Mouse (Mus musculus) neural tube, embryonic 12.5 days (tissue): Measurements from ENCODE around the gene Nr1h4. TPM values are rescaled to one million over a fixed set of nuclear protein-coding genes. Genes with fewer than 3 reads are reported as not detected.

Experiments
- ATAC-seq: fragments of 200-750 bp; cut with Nextera tagmentation; 2 replicates; pipeline ENCODE4 v1.8.0; 2017; ENCODE audit warnings: low read depth, mild to moderate bottlenecking, moderate TSS enrichment, moderate library complexity; ENCODE audit not compliant: low FRiP score
- H3K27ac ChIP-seq: fragments of 300-500 bp; sonication (generic); 2 replicates; pipeline ENCODE4 v1.5.1; 2016
- H3K27me3 ChIP-seq: fragments of 300-500 bp; sonication (generic); replicated peaks from 2 replicates; pipeline ENCODE4 v1.6.1; 2016; ENCODE audit warnings: mild to moderate bottlenecking
- H3K36me3 ChIP-seq: fragments of 300-500 bp; sonication (generic); 2 replicates; pipeline ENCODE4 v1.6.1; 2016; ENCODE audit warnings: mild to moderate bottlenecking
- H3K4me1 ChIP-seq: fragments of 300-500 bp; sonication (generic); 2 replicates; pipeline ENCODE4 v1.6.1; 2016
- H3K4me2 ChIP-seq: fragments of 300-500 bp; sonication (generic); replicated peaks from 2 replicates; pipeline ENCODE4 v1.6.1; 2016; ENCODE audit warnings: mild to moderate bottlenecking
- H3K4me3 ChIP-seq: fragments of 300-500 bp; sonication (generic); 2 replicates; pipeline ENCODE4 v1.5.1; 2016
- H3K9ac ChIP-seq: fragments of 300-500 bp; sonication (generic); 2 replicates; pipeline ENCODE4 v1.6.1; 2016; ENCODE audit warnings: mild to moderate bottlenecking
- H3K9me3 ChIP-seq: fragments of 300-500 bp; sonication (generic); 2 replicates; pipeline ENCODE4 v1.6.1; 2016; ENCODE audit warnings: mild to moderate bottlenecking
- WGBS: fragments of 180-500 bp; shearing (Covaris S2); methylation state at CpG from one replicate; pipeline ENCODE4 v1.1.7; 2016; 5-methylcytosine and 5-hydroxymethylcytosine counted together
- polyA plus RNA-seq: library from polyadenylated mRNA; unstranded; fragments of >200 nt; fragmentation: Nextera tagmentation; extraction: Ambion mirVana; gene quantifications from 2 replicates; pipeline ENCODE4 v1.2.1, GENCODE M21; 2016

Gene Nr1h4
- polyA plus RNA-seq, 1 experiment from 2014 or later = not detected

DNA sequence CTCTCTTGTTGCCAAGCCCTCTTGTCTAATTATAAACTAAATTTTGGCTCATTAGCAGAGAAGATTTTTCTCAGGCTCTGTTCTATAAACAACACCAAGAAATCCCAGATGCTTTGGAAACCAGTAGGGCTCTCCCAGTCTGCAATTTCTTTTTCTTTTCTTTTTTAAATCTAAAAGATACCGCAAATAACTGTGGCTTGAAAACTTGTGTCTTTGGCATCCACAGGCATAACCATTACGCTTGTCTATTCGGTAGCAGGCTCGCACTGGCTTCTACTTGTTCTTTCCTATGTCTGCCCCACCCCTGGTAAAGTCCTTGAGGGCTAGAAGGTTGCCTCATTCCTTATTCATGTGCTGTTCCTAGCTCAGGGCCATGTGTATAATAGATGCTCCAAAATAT, 18.3 kb upstream of the Nr1h4 start:
- Histone ChIP-seq H3K4me1 (no peaks in the 10 kb centered on the region), H3K4me2 (no peak overlapping the region), H3K9ac (no peak overlapping the region), H3K27ac (no peak overlapping the region), H3K27me3 (no peaks in the 10 kb centered on the region), H3K36me3 (no peaks in the 10 kb centered on the region), H3K9me3 (no peaks in the 10 kb centered on the region), H3K4me3 (no peak overlapping the region)
- ATAC-seq = no peak
- WGBS = 90% methylated on average over 4 of the region's 4 CpGs

DNA sequence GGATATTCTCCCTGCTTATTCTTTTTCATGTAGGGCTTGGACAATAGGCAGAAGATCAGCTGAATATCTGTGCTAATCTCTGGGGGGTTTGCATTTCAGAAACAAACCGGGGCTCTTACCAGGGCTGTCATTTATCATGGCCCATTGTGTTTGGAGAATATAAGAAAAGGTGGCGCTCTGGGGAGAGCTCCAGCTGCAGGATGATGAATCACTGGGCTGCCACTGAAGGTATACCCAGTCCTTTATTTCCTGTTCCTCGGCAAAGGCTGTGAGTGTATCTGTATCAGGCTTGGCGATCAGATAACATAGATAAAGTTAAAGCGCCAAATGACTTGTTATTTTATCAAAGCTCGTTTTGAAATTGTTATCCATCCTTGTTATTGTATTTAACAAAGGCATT, 14.6 kb upstream of the Nr1h4 start:
- H3K4me3 ChIP-seq = no peak overlapping the region
- H3K27ac ChIP-seq = no peak overlapping the region
- H3K9ac ChIP-seq = no peak overlapping the region
- no peaks in the 10 kb centered on the region for H3K9me3 ChIP-seq
- no peak overlapping the region for H3K4me2 ChIP-seq
- H3K36me3 ChIP-seq = no peaks in the 10 kb centered on the region
- ATAC-seq = peak; percentile 71; the same call in 1 of the 2 replicates
- WGBS = 47% methylated on average over 6 of the region's 6 CpGs
- no peaks in the 10 kb centered on the region for H3K4me1 ChIP-seq
- H3K27me3 ChIP-seq = no peaks in the 10 kb centered on the region

DNA sequence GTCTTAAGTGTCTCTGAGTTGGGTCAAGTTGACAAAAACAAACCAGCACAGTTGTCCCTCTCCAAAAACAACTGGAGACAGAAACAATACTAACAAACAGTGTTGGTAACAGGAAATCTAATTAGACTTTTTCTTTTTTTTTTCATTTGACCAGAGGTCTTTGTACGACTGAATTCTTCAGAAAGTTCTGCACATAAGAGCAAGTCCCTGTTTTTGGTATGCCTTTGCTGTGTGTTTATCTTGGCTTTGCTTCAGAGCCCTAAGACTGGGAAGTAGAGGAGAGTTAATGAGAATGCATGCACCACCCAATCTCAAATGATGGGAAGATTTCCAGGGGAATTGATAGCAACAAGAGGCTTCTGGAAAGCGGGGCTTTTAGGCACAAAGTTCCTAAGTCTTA, 13.6 kb upstream of the Nr1h4 start:
- H3K4me1 ChIP-seq = no peaks in the 10 kb centered on the region
- WGBS = 85% methylated on average over 2 of the region's 2 CpGs
- ATAC-seq = no peak
- no peaks in the 10 kb centered on the region for H3K36me3 ChIP-seq
- no peak overlapping the region for H3K27ac ChIP-seq
- H3K4me3 ChIP-seq = no peak overlapping the region
- H3K4me2 ChIP-seq = no peak overlapping the region
- H3K27me3 ChIP-seq = no peaks in the 10 kb centered on the region
- no peak overlapping the region for H3K9ac ChIP-seq
- H3K9me3 ChIP-seq = no peaks in the 10 kb centered on the region

DNA sequence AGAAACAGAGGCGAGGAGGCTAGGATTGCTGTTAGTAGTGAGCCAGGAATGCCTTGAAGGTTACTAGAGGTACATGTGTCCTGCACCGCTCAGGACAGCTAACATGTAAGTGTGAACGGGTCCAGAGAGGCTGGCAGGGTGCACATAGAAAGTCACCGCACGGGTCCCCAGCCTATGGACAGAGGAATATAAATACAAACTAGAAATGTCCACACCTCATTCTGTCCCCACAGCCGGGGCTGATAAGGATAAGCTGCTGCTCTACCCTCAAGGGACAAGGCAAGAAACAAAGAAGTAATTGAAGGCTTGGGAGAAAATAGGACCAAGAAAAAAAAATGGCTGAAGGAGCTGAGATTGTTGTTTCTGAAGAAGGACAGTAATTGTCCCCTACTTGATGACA, 10.5 kb upstream of the Nr1h4 start:
- ATAC-seq = no peak
- Histone ChIP-seq H3K4me1 (no peaks in the 10 kb centered on the region), H3K9ac (no peak overlapping the region), H3K27ac (no peak overlapping the region), H3K9me3 (no peaks in the 10 kb centered on the region), H3K36me3 (no peaks in the 10 kb centered on the region), H3K4me2 (no peak overlapping the region), H3K27me3 (no peaks in the 10 kb centered on the region), H3K4me3 (no peak overlapping the region)
- 80% methylated on average over 6 of the region's 6 CpGs for WGBS

DNA sequence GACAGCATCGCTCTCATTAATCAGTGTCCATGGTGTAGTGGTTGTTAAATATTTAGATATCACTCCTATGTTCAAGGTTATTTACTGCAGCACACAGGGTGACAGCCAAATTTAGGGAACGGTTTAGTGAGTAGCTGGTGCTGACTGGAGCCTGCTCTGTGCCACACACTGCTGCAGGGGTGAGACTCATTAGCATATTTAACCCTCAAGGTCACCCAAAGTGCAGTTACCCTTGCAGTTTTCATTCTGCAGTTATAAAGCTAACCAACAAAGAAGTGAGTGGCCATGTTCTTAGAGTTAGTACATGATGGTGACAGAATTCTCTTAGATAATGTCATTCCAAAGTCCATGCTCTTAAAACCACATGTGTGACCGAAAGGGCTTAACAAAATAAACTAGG, 8.9 kb upstream of the Nr1h4 start:
- Histone ChIP-seq H3K9ac (no peak overlapping the region), H3K36me3 (no peaks in the 10 kb centered on the region), H3K27ac (no peak overlapping the region), H3K27me3 (no peaks in the 10 kb centered on the region), H3K4me2 (no peak overlapping the region), H3K9me3 (no peaks in the 10 kb centered on the region), H3K4me1 (no peaks in the 10 kb centered on the region), H3K4me3 (no peak overlapping the region)
- ATAC-seq = no peak
- WGBS = 81% methylated on average over 3 of the region's 3 CpGs

DNA sequence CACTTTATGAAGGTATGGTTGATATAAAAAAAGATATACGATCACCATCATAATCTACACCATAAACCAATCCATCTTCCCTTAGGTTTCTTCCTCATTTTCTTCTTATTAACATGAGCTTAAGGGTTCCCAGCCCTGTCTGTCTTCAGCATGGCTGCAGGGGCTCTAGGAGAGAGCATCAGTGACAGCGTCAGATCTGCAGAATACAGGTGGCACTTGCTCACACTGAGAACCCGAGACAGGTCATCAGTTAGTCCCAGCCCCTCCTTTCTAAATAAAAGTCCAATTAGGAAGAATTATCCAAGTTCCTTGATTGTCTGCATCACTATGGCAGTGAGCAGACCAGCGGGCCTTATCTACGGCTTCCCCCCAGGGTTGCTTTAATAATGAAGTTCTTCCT, 934 bp downstream of the Nr1h4 start:
- WGBS = 89% methylated on average over 5 of the region's 5 CpGs
- no peaks in the 10 kb centered on the region for H3K27me3 ChIP-seq
- no peak overlapping the region for H3K4me3 ChIP-seq

DNA sequence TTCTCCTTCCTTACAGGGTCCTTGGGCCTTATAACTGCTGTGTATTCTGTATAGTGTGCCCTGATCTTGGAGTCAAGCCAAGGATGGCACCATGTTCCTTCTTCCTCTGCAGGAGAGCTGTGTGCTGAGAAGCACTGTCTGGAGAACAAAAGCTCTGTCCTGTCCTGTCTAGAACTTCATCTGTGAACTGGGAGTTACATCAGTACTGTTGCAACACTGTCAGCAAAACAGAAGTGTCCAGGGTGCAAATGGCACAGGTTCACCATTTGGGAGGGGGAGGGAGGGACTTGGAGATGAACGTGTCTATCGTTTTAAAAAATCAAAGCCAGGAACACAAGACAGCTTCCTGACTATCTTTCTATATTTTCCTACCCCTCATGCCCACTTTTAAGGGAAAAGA, 1.4 kb downstream of the Nr1h4 start:
- Histone ChIP-seq H3K36me3 (no peaks in the 10 kb centered on the region), H3K4me3 (no peak overlapping the region), H3K27me3 (no peaks in the 10 kb centered on the region), H3K9ac (no peak overlapping the region), H3K9me3 (no peaks in the 10 kb centered on the region), H3K4me2 (no peak overlapping the region), H3K4me1 (no peaks in the 10 kb centered on the region), H3K27ac (no peak overlapping the region)
- WGBS = 98% methylated on average over 2 of the region's 2 CpGs
- no peak for ATAC-seq

More for the DNA sequence above, 934 bp downstream of the Nr1h4 start:
- no peak overlapping the region for H3K9ac ChIP-seq
- no peak for ATAC-seq
- H3K4me2 ChIP-seq = no peak overlapping the region
- no peaks in the 10 kb centered on the region for H3K4me1 ChIP-seq
- no peaks in the 10 kb centered on the region for H3K36me3 ChIP-seq
- H3K27ac ChIP-seq = no peak overlapping the region
- no peaks in the 10 kb centered on the region for H3K9me3 ChIP-seq

DNA sequence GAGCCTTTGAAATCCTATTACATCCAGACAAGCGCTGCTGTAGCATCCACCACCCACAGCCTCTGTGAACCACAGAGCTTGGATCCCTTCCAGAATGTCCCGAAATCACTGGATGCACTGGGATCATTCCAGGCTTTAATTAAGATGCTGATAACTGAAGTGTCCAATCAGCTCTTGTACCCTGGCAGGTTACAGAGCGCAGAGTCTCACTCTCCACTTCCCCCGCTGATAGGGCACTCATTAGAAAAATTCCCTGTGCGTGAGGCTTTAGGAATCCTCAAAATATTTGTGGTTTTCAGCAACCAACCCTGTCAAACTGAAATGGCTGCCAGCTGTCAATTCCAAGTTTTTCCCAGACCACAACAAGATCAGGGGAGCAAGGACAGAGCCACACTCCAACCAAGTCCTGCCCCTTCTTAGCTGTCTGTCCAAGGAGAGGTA, 2.2 kb downstream of the Nr1h4 start:
- no peak overlapping the region for H3K9ac ChIP-seq
- ATAC-seq = no peak
- H3K27me3 ChIP-seq = no peaks in the 10 kb centered on the region
- H3K27ac ChIP-seq = no peak overlapping the region
- no peaks in the 10 kb centered on the region for H3K4me1 ChIP-seq
- no peak overlapping the region for H3K4me2 ChIP-seq
- H3K9me3 ChIP-seq = no peaks in the 10 kb centered on the region
- WGBS = 83% methylated on average over 5 of the region's 5 CpGs
- no peak overlapping the region for H3K4me3 ChIP-seq
- H3K36me3 ChIP-seq = no peaks in the 10 kb centered on the region

DNA sequence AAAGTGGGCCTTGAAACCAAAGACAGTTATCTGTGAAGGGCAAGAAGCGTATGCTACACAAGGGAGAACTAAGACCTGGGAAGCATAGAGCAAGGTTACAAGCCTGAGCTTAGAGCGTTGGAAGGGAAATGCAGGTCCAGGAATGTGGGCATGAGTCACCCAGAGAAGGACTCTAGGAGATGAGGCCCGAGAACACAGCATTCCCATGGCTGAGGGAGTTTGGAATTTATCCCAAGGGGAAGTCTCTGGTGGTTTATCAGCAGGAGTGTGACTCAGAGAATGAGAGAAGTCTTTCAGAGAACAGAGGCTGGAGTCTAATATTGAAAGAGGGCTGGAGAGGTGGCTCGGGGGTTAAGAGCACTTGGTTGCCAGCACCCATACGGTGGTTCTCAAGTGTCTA, 6.3 kb downstream of the Nr1h4 start:
- ATAC-seq = no peak
- Histone ChIP-seq H3K27me3 (no peaks in the 10 kb centered on the region), H3K4me1 (no peaks in the 10 kb centered on the region), H3K9ac (no peak overlapping the region), H3K27ac (no peak overlapping the region), H3K4me2 (no peak overlapping the region), H3K4me3 (no peak overlapping the region), H3K9me3 (no peaks in the 10 kb centered on the region), H3K36me3 (no peaks in the 10 kb centered on the region)
- WGBS = 88% methylated on average over 5 of the region's 5 CpGs

DNA sequence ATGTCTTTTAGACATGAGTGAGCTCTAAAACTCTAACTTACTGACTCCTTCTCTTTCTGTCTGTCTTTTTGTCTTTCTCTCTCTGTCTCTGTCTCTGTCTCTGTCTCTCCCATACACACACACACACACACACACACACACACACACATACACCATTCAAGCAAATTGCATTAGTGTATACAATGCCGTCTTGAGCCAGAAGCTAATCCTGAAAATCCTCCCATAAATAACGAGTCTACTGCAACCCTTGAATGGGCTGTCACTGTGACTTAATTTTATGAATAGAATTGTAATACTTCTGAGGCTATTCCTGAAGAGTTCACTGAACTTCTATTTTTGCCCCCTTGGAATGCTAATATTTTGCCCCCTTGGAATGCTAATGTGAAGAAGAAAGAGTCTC, 7.6 kb downstream of the Nr1h4 start:
- 65% methylated on average over 2 of the region's 2 CpGs for WGBS
- ATAC-seq = no peak

DNA sequence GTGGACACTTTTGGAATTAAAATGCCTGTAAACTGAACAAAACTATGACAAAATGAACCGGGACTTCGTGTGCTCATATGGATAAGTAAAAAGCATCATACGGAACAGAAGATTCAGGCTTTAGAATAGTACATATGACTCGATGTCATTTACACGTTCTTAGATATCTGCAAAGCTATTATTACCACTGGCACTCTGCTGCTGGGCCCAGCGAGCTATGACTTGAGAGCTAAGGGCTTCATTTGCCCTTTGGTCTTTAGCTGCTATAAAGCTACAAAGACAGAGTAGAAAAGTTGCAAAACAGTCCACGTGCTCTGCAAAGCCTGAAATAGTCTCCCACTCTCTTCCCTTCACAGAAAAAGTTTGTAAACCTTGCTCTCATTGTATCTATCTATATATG, 10.9 kb downstream of the Nr1h4 start:
- Histone ChIP-seq H3K27ac (no peak overlapping the region), H3K9me3 (no peaks in the 10 kb centered on the region), H3K36me3 (no peaks in the 10 kb centered on the region), H3K27me3 (no peaks in the 10 kb centered on the region), H3K4me1 (no peaks in the 10 kb centered on the region), H3K4me2 (no peak overlapping the region), H3K4me3 (no peak overlapping the region), H3K9ac (no peak overlapping the region)
- 86% methylated on average over 7 of the region's 7 CpGs for WGBS
- no peak for ATAC-seq

More for the DNA sequence above, 7.6 kb downstream of the Nr1h4 start:
- Histone ChIP-seq H3K36me3 (no peaks in the 10 kb centered on the region), H3K9ac (no peak overlapping the region), H3K4me1 (no peaks in the 10 kb centered on the region), H3K9me3 (no peaks in the 10 kb centered on the region), H3K27ac (no peak overlapping the region), H3K4me2 (no peak overlapping the region), H3K27me3 (no peaks in the 10 kb centered on the region), H3K4me3 (no peak overlapping the region)

DNA sequence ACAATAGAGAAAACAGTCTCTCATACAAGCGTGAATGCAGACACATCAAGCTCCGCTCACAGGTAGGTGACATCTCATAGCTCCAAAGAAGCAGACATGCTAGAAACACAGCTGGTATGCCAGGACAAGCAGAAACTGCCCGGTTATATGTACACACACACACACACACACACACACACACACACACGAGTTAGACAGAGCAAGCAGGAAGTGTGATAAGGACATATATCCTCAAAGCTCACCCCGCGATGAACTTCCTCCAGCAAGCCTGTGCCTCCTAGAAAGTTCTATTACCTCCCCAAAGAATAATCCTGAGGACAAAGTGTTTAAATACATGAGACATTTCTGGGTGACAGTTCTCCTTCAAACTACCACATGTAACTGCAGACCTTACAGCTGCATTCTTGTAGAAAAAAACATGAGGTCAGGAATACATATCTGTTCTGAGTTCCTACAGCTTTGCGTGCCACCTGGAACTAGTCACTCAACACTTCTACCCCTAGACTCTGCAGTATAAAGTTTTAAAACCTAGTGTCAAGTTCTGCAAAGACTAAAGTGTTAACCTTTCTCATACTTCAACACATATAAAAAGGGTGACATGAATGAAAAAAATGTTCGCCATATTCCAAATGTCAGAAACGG, 11.5 kb downstream of the Nr1h4 start:
- 92% methylated on average over 9 of the region's 9 CpGs for WGBS
- H3K27me3 ChIP-seq = no peaks in the 10 kb centered on the region
- H3K9ac ChIP-seq = no peak overlapping the region
- H3K4me1 ChIP-seq = no peaks in the 10 kb centered on the region
- no peak overlapping the region for H3K4me3 ChIP-seq
- no peak for ATAC-seq
- no peak overlapping the region for H3K27ac ChIP-seq
- no peak overlapping the region for H3K4me2 ChIP-seq
- no peaks in the 10 kb centered on the region for H3K9me3 ChIP-seq
- no peaks in the 10 kb centered on the region for H3K36me3 ChIP-seq

DNA sequence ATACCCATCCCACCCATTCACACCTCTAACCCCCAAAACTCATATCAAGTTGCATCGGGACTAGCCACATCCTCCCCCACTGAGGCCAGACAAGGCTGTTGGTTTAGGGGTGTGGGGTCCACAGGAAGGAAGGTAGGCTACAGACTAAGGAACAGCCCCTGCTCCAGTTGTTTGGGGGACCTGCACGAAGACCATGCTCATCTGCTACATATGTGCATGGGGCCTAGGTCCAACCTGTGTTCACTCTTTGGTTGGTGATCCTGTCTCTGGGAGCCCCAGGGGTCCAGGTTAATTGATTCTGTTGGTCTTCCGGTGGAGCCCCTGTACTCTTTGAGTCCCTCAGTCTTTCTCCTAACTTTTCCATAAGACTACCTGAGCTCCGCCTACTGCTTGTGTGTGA, 13.0 kb downstream of the Nr1h4 start:
- ATAC-seq = no peak

More for the DNA sequence above, 13.0 kb downstream of the Nr1h4 start:
- H3K36me3 ChIP-seq = no peaks in the 10 kb centered on the region
- WGBS = 95% methylated on average over 4 of the region's 4 CpGs
- H3K27me3 ChIP-seq = no peaks in the 10 kb centered on the region
- H3K27ac ChIP-seq = no peak overlapping the region
- no peaks in the 10 kb centered on the region for H3K9me3 ChIP-seq
- no peak overlapping the region for H3K4me2 ChIP-seq
- H3K4me3 ChIP-seq = no peak overlapping the region
- no peak overlapping the region for H3K9ac ChIP-seq
- H3K4me1 ChIP-seq = no peaks in the 10 kb centered on the region
